Mouse (Mus musculus): ENCODE measurements around the gene Lekr1.

Gene Lekr1

DNA sequence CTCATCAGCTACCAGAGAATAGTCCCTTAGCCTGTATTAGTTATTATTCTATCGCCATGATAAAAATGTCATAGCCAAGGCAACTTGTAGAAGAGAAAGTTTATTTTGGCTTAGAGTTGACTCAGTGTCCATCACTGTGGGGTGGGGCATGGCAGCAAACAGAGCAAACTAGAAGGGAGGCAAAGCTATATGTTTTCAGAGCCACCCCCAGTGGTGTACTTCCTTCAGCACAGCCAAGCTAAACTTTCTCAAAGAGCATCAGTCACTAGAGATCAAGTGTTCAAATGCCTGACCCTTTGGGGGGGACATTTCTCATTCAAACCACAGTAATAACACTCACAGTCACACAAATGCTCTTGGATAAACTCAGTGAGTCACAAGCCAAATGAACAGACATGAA lies 22.4 kb upstream of the Lekr1 start:
- TF ChIP-seq GATA4 (IDR thresholded peaks at IDR 0.05; ENCODE audit: insufficient replicate concordance, low read length): no peak

DNA sequence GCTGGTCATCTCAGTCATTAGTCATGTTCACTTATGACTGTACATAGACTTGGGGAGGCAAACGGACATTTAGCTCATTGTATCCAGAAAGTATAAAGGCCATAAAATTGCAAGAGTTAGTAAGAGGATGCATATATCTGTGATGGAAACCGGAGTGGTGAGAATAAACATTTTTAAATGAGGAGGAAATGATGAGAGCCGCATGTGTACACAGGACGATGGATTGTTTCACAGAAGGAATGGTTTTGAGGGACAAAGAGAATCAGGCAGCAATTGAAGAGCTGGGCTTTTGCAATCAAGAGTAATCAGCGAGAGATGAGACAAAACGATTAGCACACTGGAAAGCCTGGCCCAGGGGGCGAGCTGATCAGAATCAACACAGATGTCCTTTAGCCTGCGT lies 18.4 kb upstream of the Lekr1 start:
- TF ChIP-seq GATA4 (IDR thresholded peaks at IDR 0.05; ENCODE audit: insufficient replicate concordance, low read length): no peak

GRCm38 (mm10) chr3:65648913-65649312 lies 17.1 kb upstream of the Lekr1 start:
- no peak for TF ChIP-seq GATA4 (IDR thresholded peaks at IDR 0.05; ENCODE audit: insufficient replicate concordance, low read length)

DNA sequence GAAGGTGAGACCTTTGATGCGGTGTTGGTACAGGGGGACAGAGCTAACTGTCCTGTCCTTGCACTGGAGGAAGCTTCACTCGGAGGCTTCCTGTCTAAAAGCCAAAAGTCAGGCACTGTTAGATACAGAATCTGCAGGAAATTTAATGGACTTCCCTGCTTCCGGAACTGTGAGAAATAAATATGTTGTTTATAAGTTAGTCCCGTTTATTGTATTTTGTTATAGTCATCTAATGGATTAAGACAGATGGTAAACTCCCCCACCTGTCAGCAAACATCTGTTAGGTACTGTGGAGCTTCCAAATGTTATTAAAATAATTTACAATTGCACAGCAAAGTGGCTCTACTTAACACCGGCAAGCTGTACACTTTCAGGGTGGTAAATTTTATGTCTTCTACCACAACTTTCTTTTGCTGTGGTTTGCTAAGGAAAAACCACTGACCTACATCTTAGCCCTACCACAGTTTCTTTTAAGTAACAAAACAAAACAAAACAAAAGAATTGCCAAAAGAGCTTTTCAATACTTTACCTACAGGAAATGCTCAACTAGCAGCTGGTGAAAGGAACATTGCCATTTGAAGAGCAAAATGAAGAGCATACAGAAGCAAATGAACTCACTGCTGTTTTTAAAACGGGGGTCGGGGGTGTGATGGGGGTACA lies 15.7 kb upstream of the Lekr1 start:
- TF ChIP-seq GATA4 (IDR thresholded peaks at IDR 0.05; ENCODE audit: insufficient replicate concordance, low read length): no peak

DNA sequence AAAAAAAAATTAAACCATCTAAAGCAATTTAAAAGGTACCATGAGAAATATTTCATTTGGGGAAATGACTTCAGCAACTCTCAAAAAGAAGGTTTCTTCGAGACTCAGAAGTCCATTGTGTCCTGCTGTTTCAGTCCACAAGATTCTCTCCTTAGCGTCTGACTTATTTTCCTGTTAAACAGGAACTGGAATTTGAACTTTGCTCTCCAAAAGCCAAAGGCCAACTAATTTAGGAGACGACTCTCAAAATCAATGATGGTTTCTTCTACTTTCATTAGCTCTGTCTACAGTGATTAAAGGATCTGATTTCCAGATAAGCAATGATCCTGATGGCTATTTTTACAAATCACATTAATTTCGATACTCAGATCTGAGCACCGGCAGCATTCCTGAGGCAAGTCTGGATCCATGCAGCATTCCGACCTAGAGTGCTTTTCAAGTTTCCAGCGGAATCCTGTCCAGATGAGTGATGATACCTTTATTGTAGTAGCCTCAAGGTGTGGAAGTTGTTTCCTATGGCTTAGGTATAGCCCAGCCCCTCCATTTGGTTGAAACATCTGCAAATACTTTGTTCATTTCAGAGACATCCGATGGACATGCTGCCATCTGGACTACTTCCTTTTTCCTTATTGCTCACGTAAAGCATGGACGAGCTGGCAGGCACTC lies 11.4 kb upstream of the Lekr1 start:
- TF ChIP-seq GATA4 (IDR thresholded peaks at IDR 0.05; ENCODE audit: insufficient replicate concordance, low read length): no peak

DNA sequence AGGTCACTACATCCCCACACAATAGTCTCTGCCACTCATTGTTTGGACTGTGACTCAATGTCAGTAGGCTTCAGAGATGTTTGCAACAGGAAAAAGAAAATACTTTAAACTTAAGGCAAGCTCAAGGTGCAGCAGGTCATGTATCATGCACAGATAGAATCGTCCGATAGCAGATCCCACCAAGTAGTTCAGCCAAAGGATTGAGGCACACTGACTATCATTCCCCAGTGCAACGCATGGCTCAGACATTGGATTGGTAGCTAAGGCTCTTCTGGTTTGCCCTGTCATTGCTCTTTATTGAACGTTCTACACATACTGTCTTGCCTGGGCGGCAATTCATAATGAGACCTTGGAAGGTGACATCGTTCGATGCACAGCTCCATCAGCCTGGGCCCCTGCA lies 9.6 kb upstream of the Lekr1 start:
- no peak for TF ChIP-seq GATA4 (IDR thresholded peaks at IDR 0.05; ENCODE audit: insufficient replicate concordance, low read length)

DNA sequence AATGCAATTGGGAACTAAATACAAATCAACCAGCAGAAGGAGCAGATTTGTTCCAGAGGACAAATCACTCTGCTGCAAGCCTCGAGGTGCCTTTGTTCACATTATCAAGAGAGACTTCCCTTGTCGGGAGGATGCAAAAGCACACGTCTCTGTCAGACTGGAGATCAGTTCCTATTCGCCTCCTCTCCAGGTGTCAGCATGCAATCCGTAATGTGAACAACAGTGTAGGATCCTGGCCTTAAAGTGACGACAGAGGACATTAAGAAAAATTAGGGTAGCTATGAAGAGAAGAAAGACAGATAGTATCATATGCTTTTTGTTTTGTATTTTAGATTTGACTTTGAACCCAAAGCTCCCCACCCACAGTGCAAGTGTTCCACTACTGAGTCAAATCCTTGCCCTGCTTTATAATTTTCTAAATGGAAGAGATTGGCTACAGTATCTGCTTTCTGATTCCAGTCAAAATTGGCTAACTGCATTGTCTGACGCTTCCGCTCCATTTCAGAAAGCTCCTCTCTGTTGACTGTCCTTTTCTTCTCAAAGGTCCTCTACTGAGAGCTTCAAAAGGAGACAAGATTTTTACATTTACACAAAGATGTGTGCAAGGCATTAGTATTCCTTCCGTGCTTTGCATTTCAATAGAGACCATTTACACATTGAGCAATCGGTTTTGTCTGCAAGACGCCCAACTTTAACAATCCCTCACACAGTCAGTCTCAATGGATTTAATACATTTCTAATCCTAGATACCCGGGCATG lies 8.9 kb upstream of the Lekr1 start:
- no peak for TF ChIP-seq GATA4 (IDR thresholded peaks at IDR 0.05; ENCODE audit: insufficient replicate concordance, low read length)

DNA sequence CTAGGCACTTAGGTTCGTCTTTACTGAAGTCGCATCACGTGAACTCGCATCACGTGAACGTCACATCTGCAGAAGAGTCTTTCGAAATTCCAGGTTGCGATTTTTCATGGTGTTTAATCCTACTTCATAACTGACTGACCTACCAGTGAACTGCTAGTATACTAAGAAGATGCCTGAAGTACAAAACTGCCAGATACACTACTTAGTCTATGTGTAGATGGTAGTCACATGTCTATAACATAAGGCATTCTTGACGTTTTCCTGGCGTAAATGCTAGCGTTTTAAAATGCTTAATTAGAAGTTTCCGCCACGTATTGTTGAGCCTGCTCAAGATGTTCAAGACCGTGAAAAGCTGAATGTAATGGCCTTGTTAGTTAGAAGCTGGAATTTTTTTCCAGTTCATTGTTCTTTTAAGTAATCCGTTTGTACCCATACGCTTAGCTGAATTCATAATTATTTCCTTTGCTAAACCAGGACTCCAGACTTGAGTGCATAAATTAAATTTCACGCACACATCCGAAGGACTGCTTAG lies 7.9 kb upstream of the Lekr1 start:
- no peak for TF ChIP-seq GATA4 (IDR thresholded peaks at IDR 0.05; ENCODE audit: insufficient replicate concordance, low read length)

GRCm38 (mm10) chr3:65658721-65659619 lies 7.1 kb upstream of the Lekr1 start:
- TF ChIP-seq GATA4 (IDR thresholded peaks at IDR 0.05; ENCODE audit: insufficient replicate concordance, low read length): no peak; the same call in 1 of the 2 replicates

DNA sequence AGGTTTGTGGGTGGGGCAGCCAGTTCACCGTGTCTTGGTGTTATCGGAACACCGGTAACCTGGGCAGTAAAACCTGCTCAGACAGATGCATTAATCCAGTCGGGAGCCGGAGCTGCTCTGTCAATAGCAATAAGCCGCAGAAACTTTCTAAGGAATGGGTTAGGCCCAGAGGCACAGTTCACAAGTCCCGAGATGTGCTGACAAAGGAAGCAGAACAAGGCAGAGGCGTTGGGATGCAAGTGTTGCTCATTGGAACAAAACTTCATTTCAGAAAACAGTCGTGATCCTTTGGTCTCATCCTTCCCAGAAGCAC lies 6.5 kb upstream of the Lekr1 start:
- no peak for TF ChIP-seq GATA4 (IDR thresholded peaks at IDR 0.05; ENCODE audit: insufficient replicate concordance, low read length)

GRCm38 (mm10) chr3:65660336-65660735 lies 5.7 kb upstream of the Lekr1 start:
- no peak for TF ChIP-seq GATA4 (IDR thresholded peaks at IDR 0.05; ENCODE audit: insufficient replicate concordance, low read length)

DNA sequence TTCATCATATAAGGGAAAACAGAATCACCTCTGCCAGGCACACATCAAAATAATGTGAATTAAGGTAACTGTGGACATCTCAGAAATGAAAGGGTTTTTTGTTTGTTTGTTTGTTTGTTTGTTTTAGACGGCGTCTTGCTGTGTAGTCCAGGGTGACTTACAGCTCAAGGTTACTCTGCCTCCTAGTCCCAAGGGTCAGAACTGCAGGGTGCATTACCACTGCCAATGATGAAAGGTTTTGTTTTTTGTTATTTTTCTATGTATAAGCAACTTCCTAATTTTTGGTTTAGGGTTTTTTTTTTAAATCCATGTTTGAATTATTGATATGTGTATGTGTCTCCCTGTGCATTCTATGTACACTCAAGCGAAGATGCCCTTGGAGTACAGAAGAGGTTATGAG lies 4.3 kb upstream of the Lekr1 start:
- TF ChIP-seq GATA4 (IDR thresholded peaks at IDR 0.05; ENCODE audit: insufficient replicate concordance, low read length): no peak

- TF ChIP-seq GATA4 (IDR thresholded peaks at IDR 0.05; ENCODE audit: insufficient replicate concordance, low read length): no peak
Measured at GRCm38 (mm10) chr3:65663176-65663575, 2.9 kb upstream of the Lekr1 start.

DNA sequence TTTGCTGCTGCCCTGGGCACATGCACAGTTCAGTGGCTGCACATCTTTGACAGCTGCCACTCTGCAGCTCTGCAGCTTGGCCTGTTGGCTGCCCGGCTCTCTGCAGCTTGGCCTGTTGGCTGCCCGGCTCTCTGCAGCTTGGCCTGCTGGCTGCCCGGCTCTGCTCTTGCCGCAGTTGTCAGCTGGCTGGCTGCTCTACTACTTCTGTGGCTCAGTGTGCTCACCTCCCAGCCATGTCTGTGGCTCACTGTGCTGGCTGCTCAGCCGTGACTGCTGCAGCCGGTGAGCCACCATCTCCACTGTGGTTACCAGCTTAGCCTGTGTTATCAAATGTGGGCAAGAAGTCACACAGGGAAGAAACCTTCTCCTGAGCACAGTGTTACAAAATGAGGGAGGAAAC lies 4.2 kb downstream of the Lekr1 start:
- no peak for TF ChIP-seq GATA4 (IDR thresholded peaks at IDR 0.05; ENCODE audit: insufficient replicate concordance, low read length)

GRCm38 (mm10) chr3:65673725-65674124 lies 7.7 kb downstream of the Lekr1 start:
- TF ChIP-seq GATA4 (IDR thresholded peaks at IDR 0.05; ENCODE audit: insufficient replicate concordance, low read length): no peak
